Mouse (Mus musculus) ES-E14 (cell line): ENCODE results near the gene Fosl2.

ENCODE experiments used
- HCFC1 ChIP-seq: IDR thresholded peaks from 2 replicates; pipeline ENCODE4 v1.6.1; 2012; ENCODE audit warnings: low read length, inconsistent platforms, borderline replicate concordance; ENCODE audit not compliant: insufficient read depth
- ZNF384 ChIP-seq: IDR thresholded peaks from 2 replicates; pipeline ENCODE4 v1.6.1; 2012; ENCODE audit warnings: low read depth, low read length, inconsistent platforms

GRCm38 (mm10) chr5:32143433-32143970 is 7.9 kb downstream of the Fosl2 start:
- TF ChIP-seq HCFC1 = no peak
- no peak for TF ChIP-seq ZNF384
